Mouse (Mus musculus) liver, embryonic 14.5 days (tissue): ENCODE data around the gene Myo10.

ENCODE experiments used
- CTCF ChIP-seq: IDR thresholded peaks from 2 replicates; pipeline ENCODE4 v1.5.1; 2016; ENCODE audit warnings: antibody characterized with exemption, low read depth, control low read depth
- EP300 ChIP-seq: IDR thresholded peaks from 2 replicates; pipeline ENCODE4 v1.6.1; 2016; ENCODE audit warnings: antibody characterized with exemption, low read depth

- no peak for TF ChIP-seq CTCF
- TF ChIP-seq EP300, result no peak
These were observed 66.3 kb downstream of the Myo10 start for GRCm38 (mm10) chr15:25688424-25689283.
